Mouse (Mus musculus): ENCODE results near the gene Figla. TPM values are rescaled to one million over a fixed set of nuclear protein-coding genes. Genes with fewer than 3 reads are reported as not detected.
A peak's percentile ranks its signal among the peaks of the same experiment; 100 is the strongest.

Figla gene
- total RNA-seq, 2 experiments from 2014 or later = not detected

GRCm38 (mm10) chr6:86026632-86027292 lies 10.8 kb downstream of the Figla start:
- intact Hi-C loops (cut with DNase I) = loop anchor here (5.0 kb wide), 2 partner anchors 76 to 341 kb away; partner anchors contain the start of gene Fam136a
- no peak for DNase-seq (ENCODE audit: low spot score in 2 of 2)

DNA sequence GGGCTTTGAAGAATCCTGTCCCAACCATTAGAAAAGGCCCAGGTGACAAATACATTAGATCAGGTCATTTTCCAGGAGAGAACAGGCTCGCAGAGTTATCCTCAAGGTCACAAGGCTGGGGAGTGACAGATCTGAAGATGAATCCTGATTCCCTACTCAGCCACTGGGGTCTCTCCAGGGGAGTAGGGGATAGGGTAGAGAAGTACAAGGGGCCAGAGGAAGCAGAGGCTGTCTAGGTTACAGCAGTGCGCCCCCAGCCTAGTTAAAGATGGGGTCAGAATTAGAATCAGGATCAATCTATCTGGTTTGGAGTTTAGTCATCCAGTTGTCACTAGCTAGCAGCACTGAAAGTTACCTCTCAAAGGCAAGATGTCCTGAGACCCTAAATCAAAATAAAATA lies 12.2 kb downstream of the Figla start:
- no peak for DNase-seq (ENCODE audit: low spot score in 2 of 2)
- intact Hi-C loops (cut with DNase I) = loop anchor here (5.0 kb wide), 2 partner anchors 74 to 339 kb away; partner anchors contain the start of gene Fam136a

DNA sequence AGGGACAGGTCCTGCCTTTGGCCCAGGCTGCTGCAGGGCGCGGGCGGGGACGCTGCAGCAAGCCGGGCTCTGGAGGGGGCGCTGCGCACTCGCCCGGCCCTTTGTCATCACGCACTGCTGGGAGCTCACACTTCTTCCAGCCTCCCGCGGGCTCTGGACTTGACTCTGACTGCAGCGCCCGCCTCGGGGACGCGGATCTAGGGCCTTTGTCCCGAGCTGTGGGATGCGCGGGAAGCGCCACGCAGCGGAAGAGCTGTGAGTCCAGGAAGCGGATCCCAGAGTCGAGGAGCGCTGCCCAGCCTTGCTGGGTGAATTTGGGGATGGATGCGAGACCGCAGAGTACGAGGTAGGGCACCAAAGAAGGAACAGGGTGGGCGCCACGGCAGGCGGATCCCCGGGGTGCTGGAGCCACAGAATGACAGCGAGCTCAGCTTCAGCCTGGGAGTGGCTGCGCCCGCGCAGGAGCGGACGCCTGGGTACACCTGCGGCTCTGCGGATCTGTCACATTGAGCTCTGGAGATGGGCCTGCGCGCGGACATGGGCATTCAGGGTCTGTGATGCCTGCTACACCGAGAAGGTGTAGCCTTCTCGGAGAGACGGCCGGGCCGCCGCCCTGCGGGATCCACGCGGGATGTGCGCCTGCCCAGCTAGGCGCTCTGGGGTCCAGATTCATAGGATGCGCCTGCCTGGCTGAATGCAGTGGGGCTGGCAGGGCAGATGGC lies 12.8 kb downstream of the Figla start, which contains the start of gene Add2:
Add2 (plus strand) TSS at position 81 of the 722 bp plus-strand sequence.
- intact Hi-C loops (cut with DNase I) = loop anchor here (5.0 kb wide), 2 partner anchors 74 to 339 kb away; partner anchors contain the start of gene Fam136a
- peak; percentile 62 to 72 for DNase-seq (ENCODE audit: low spot score in 2 of 2)

GRCm38 (mm10) chr6:86029323-86029713 lies 13.3 kb downstream of the Figla start:
- no peak for DNase-seq (ENCODE audit: low spot score in 2 of 2)
- intact Hi-C loops (cut with DNase I) = loop anchor here (5.0 kb wide), 2 partner anchors 73 to 338 kb away; partner anchors contain the start of gene Fam136a

DNA sequence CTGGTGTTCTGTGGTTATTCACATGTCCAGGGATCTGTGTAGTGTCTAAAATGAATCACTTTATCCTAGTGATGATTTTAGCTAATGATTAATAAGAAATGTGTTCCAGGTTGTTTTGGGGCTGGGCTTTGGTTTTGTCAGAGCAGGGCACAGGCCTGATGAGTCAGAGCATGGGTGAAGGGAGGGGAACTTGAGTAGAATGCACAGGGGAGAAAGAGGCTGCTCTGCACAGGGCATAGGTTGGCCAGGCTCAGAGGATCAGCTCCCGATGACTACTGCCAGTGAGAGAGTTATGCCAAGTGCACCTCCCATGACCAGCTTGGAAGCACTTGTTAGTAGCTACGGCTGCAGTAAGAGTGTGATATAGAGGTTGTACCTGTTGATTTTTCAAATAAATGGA lies 15.6 kb downstream of the Figla start:
- DNase-seq (ENCODE audit: low spot score in 2 of 2) = no peak
- intact Hi-C loops (cut with DNase I) = loop anchor here (5.0 kb wide), 1 partner anchor 51 kb away; no protein-coding TSS in a partner anchor

DNA sequence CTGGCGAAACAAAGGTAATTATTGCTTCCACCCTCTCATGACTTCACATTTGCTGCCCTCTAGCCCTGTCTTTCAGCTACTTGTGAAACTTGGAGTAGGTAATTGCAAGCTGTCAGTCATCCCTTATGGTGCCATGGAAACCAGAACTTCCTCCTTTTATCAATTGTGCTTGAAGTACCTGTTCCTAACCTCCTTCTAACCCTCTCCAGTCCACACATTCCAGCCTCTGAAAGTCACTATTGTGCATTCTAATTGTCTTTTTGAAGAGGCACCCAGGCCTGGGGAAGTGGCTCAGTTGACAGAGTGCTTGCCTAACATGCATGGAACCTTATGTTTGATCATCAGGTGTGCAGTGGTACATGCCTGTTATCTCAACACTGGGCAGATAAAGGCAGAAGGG lies 17.7 kb downstream of the Figla start:
- DNase-seq (ENCODE audit: low spot score in 2 of 2) = no peak
- intact Hi-C loops (cut with DNase I) = loop anchor here (5.0 kb wide), 1 partner anchor 49 kb away; no protein-coding TSS in a partner anchor

DNA sequence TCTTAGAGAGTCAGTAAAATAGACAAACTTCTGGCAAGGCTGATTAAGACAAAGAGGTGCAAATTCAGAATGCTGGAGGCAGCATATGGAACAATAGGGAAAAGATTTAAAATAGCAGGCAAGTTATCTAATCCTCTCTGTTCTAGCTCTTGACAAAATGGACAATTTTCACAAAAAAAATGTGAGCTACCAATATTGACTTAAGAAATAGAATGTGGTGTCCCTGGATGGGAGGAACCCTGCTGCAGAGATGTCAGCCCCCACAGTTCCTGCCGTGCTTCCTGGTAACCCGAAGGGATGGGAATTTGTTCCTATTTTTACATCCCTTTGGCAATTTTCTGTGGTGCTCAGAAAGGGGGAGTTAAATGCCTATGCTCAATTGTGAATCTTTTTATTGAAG lies 22.9 kb downstream of the Figla start:
- intact Hi-C loops (cut with DNase I) = no loop called here
- peak; percentile 54 to 71 for DNase-seq (ENCODE audit: low spot score in 2 of 2)

DNA sequence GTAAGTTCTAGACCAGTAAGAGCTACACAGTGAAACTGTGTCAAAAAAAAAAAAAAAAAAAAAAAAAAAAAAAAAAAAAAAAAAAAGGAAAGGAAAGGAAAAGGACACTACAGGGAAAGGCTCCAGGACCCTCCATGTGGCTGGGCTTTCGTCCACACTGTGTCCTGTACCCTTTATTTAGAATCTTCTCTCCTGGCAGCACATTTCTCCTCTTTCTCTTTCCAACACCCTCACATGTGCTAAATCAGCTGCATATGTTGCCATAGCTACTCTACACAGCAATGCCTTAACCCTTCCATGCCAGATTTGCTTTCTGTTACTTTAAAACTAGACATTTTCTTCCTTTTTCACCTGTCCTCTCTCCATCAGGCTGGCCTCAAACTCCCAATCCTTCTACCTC lies 24.2 kb downstream of the Figla start:
- intact Hi-C loops (cut with DNase I) = no loop called here
- peak; percentile 56 to 69 for DNase-seq (ENCODE audit: low spot score in 2 of 2)

DNA sequence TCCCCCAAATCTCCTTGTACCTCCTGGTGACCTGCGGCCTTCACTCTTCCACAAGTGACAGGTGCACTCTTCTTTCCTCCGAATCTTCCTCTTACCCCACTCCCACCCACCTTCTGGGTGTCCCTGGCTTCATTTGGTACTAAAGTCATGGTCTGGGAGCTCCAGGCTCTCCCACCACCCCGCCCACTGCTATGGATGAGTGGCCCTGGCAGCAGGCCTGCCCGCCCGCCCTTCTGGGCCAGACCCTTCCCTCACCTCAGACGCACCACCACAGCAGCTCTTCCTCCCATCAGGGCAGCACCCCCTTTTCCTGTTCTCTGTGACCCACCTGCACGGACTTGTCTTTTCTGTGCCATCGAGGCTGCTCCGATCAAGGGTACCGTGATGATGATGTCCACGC lies 31.5 kb downstream of the Figla start:
- DNase-seq (ENCODE audit: low spot score in 2 of 2) = no peak
- intact Hi-C loops (cut with DNase I) = loop anchor here (5.0 kb wide), 1 partner anchor 40 kb away; no protein-coding TSS in a partner anchor

GRCm38 (mm10) chr6:86048509-86048908 lies 32.5 kb downstream of the Figla start:
- peak; percentile 81 to 91 for DNase-seq (ENCODE audit: low spot score in 2 of 2)
- intact Hi-C loops (cut with DNase I) = loop anchor here (5.0 kb wide), 1 partner anchor 39 kb away; no protein-coding TSS in a partner anchor

DNA sequence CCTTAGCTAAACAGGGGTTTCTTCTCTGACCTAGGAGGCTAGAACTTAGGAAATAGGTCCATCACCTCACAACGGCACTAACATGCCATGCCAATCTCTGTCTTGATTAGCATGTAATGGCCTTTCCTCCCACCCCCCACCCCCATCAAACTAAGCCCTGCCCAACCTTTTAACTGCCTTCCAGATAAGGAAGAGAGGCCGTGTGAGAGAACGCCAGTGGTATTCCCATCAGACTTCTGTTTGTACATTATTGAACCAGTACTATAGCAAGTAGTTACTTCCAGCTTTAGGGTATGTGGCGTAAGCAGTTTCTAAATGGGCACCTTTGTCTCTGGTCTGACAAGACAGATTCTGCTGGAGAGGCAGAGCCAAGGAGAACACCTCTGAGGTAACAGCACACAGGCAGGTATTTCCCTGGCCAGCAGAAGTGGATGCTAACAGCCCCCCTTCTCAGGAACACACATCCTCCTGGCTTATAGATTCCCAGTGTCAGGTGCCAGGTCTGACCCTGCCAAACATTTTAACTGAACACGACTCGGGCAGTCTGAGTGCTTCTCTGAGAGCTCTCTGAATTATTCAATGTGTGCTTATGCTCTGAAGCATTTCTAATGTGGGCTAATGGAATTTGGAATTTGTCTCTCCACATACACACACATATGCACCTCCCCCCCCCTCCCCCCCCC lies 34.8 kb downstream of the Figla start:
- no peak for DNase-seq (ENCODE audit: low spot score in 2 of 2)
- intact Hi-C loops (cut with DNase I) = no loop called here

- DNase-seq (ENCODE audit: low spot score in 2 of 2) = no peak
- intact Hi-C loops (cut with DNase I) = no loop called here
These were observed 36.1 kb downstream of the Figla start for GRCm38 (mm10) chr6:86052032-86052459.

DNA sequence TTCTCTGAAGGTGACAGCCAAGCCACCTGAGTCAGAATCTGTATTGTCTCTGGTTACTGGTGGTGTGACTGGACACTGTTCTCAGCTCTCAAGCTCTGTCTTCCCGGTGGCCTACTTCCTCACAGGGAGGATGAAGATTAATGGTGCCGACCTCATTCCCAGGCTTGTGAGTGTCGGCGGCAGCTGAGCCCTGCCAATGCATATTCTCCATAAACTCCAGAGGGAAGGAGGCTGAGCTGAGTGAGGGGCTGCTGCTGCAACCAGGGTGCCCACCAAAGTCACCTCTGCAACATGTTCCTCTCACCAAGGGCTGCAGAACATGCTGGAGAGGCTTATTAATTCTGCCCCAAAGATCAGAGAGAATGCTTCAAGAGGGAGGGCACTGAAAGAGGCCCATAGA lies 36.6 kb downstream of the Figla start:
- intact Hi-C loops (cut with DNase I) = no loop called here
- no peak for DNase-seq (ENCODE audit: low spot score in 2 of 2)

DNA sequence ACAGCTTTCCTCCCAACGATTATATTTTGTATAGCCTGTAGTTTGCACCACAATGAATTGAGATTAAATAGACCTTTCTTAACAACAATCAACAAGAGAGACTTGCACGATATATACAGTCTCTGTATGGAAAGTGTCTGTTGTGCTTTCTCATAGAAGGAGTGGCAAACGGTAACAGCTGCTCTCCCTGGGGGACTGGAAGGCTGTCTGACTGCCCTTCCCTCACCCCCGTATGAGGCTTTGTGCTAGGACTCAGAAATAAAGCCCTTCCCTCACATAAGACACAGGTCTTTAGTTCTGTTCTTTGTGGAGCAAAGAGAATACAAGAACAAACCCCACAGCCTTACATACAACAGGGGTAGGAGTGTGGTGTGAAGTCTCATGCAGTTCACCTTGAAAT lies 37.1 kb downstream of the Figla start:
- DNase-seq (ENCODE audit: low spot score in 2 of 2) = no peak
- intact Hi-C loops (cut with DNase I) = no loop called here

DNA sequence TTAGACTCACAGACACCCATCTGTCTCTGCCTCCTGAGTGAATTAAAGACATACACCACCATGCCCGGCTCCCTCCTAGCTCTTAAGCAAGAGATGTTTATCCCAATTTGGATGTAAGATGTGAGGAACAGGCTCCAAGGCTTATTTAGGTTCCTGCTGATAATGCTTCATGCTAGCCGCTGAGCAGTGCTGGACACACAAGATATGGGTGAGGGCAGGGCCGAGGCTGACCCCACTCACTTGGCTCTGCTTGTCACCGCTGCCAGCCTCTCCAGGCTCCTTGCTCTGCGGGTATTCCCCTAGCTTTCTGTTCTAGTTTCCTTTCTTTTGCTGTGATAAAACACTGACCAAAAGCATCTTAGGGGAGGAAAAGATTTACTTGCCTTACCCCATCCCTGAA lies 37.6 kb downstream of the Figla start:
- intact Hi-C loops (cut with DNase I) = no loop called here
- DNase-seq (ENCODE audit: low spot score in 2 of 2) = no peak

GRCm38 (mm10) chr6:86058475-86058874 lies 42.5 kb downstream of the Figla start:
- intact Hi-C loops (cut with DNase I) = no loop called here
- DNase-seq (ENCODE audit: low spot score in 2 of 2) = no peak

DNA sequence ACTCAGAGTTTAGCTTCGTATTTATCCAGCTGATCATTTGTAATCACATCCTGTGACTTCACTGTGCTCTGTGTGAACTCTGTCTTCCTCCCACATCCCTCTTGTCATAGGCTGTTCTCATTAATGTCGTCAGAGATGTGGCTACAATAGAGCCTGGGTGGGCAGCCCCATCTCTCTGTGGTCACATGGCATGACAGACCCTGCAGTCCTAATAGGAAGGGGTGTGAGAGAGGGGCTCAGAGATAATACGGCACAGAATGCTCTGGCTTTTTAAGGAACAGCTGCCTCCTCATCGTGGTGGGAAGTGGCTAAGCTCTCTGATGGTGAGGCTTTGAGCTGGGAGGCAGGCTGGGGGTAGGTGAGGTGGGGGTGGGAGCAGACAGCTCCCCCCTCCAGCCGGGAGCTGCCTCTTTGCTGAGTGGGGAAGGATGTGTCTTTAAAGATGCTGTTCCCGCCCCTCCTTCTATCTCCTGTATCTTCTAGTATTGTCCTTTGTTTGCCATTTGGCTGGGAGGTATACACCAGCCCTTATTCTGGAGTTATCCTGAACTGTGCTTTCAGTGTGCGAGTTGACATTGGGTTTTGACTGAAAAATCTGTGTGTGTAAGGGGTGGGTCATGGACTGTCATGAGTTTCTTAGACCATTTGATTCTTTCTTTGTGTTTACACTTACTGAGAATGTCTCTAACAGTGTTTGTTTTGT lies 43.3 kb downstream of the Figla start:
- peak in 1 of 2 experiments; percentile 55 for DNase-seq (ENCODE audit: low spot score in 2 of 2)
- intact Hi-C loops (cut with DNase I) = no loop called here

GRCm38 (mm10) chr6:86060170-86060569 lies 44.2 kb downstream of the Figla start:
- DNase-seq (ENCODE audit: low spot score in 2 of 2) = no peak
- intact Hi-C loops (cut with DNase I) = no loop called here

DNA sequence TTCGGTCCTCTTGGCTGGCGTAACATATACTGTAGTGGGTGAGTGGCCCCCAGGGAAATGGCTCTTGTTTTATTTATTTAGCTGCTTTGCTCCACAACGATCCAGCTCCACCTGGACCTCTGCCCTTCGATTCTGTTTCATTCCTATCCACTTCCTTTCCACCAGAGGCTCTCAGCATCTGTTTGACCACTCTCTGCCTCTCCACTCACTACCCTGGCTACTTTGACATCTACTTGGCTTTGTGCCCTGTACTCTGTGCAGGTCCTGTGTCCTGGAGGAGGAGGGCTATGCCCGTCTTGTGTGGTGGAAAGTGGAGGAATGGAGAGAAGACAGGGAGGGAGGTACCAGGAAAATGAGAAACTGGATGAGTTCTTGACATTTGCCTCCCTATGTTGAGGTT lies 46.3 kb downstream of the Figla start:
- intact Hi-C loops (cut with DNase I) = no loop called here
- DNase-seq (ENCODE audit: low spot score in 2 of 2) = no peak

All from left cerebral cortex, postnatal 14 days (tissue).